Mouse (Mus musculus) hematopoietic stem cell, adult 5-6 weeks (primary cell): ENCODE results near the gene Nacc2. TPM values are rescaled to one million over a fixed set of nuclear protein-coding genes. Genes with fewer than 3 reads are reported as not detected.
A peak's percentile ranks its signal among the peaks of the same experiment; 100 is the strongest.

Experiments used
- ATAC-seq, 2 experiments: fragments of 125-278 bp in 1 of 2; replicated peaks in 1 of 2; 2 replicates each; pipeline ENCODE4 v1.8.0; 2016 to 2017; ENCODE audit warnings: inconsistent platforms in 2 of 2, mild to moderate bottlenecking in 2 of 2, moderate number of reproducible peaks in 2 of 2, low read depth in 1 of 2, moderate TSS enrichment in 1 of 2; ENCODE audit not compliant: low FRiP score in 2 of 2, poor library complexity in 2 of 2, severe bottlenecking in 2 of 2, insufficient read depth in 1 of 2, low TSS enrichment in 1 of 2
- total RNA-seq: library from RNA; stranded (forward); fragments of 172-1452, 232-1000 nt; gene quantifications from 2 replicates; pipeline ENCODE4 v1.2.3, GENCODE M21; 2017

The Nacc2 gene
- total RNA-seq, 1 experiment from 2014 or later = 3.4 TPM

GRCm38 (mm10) chr2:26118584-26119309 lies 4.3 kb downstream of the Nacc2 start:
- ATAC-seq = no peak

- ATAC-seq = no peak
These were observed 5.4 kb downstream of the Nacc2 start for GRCm38 (mm10) chr2:26117580-26117979.

GRCm38 (mm10) chr2:26116550-26116949 lies 6.5 kb downstream of the Nacc2 start:
- ATAC-seq = no peak

GRCm38 (mm10) chr2:26115215-26115614 lies 7.8 kb downstream of the Nacc2 start:
- no peak for ATAC-seq

GRCm38 (mm10) chr2:26108237-26108636 lies 14.8 kb downstream of the Nacc2 start:
- ATAC-seq = no peak

GRCm38 (mm10) chr2:26107011-26107410 lies 16.0 kb downstream of the Nacc2 start:
- no peak for ATAC-seq

GRCm38 (mm10) chr2:26106233-26106632 lies 16.8 kb downstream of the Nacc2 start:
- peak; percentile 61 to 62; a peak in 3 of 4 replicates for ATAC-seq

- ATAC-seq = no peak
These were observed 22.7 kb downstream of the Nacc2 start for GRCm38 (mm10) chr2:26100296-26100695.

GRCm38 (mm10) chr2:26099851-26100250 lies 23.2 kb downstream of the Nacc2 start:
- no peak for ATAC-seq

- ATAC-seq = no peak
These were observed 23.8 kb downstream of the Nacc2 start for GRCm38 (mm10) chr2:26099260-26099659.

GRCm38 (mm10) chr2:26093897-26094296 lies 29.1 kb downstream of the Nacc2 start:
- ATAC-seq = no peak

- no peak for ATAC-seq
These were observed 31.1 kb downstream of the Nacc2 start for GRCm38 (mm10) chr2:26091771-26092393.

- ATAC-seq = peak; percentile 48 to 51; a peak in 3 of 4 replicates
These were observed 31.9 kb downstream of the Nacc2 start for GRCm38 (mm10) chr2:26090876-26091770.

- no peak for ATAC-seq
These were observed 34.0 kb downstream of the Nacc2 start for GRCm38 (mm10) chr2:26089005-26089404.

GRCm38 (mm10) chr2:26086926-26087600 lies 36.0 kb downstream of the Nacc2 start:
- no peak; a peak in 1 of 4 replicates for ATAC-seq

- no peak for ATAC-seq
These were observed 36.5 kb downstream of the Nacc2 start for GRCm38 (mm10) chr2:26086505-26086904.

- no peak for ATAC-seq
These were observed 40.1 kb downstream of the Nacc2 start for GRCm38 (mm10) chr2:26082883-26083282.
